Mouse (Mus musculus) stomach, embryonic 15.5 days (tissue): ENCODE data around the gene Cilp2. TPM values are rescaled to one million over a fixed set of nuclear protein-coding genes. Genes with fewer than 3 reads are reported as not detected.

Source experiments
- ATAC-seq: fragments of 200-750 bp; cut with Nextera tagmentation; 2 replicates; pipeline ENCODE4 v1.8.0; 2017; ENCODE audit warnings: low read depth, moderate number of reproducible peaks, moderate TSS enrichment; ENCODE audit not compliant: insufficient read depth, low FRiP score
- H3K27ac ChIP-seq: fragments of 300-500 bp; sonication (generic); 2 replicates; pipeline ENCODE4 v1.5.1; 2015; ENCODE audit warnings: mild to moderate bottlenecking, inconsistent platforms
- H3K27me3 ChIP-seq: fragments of 300-500 bp; sonication (generic); replicated peaks from 2 replicates; pipeline ENCODE4 v1.6.1; 2015; ENCODE audit warnings: inconsistent platforms
- H3K36me3 ChIP-seq: fragments of 300-500 bp; sonication (generic); 2 replicates; pipeline ENCODE4 v1.6.1; 2015; ENCODE audit warnings: inconsistent platforms
- H3K4me1 ChIP-seq: fragments of 300-500 bp; sonication (generic); 2 replicates; pipeline ENCODE4 v1.6.1; 2015; ENCODE audit warnings: inconsistent platforms
- H3K4me2 ChIP-seq: fragments of 300-500 bp; sonication (generic); 2 replicates; pipeline ENCODE4 v1.6.1; 2015; ENCODE audit warnings: mild to moderate bottlenecking, inconsistent platforms
- H3K4me3 ChIP-seq: fragments of 300-500 bp; sonication (generic); replicated peaks from 2 replicates; pipeline ENCODE4 v1.5.1; 2015; ENCODE audit warnings: inconsistent platforms
- H3K9ac ChIP-seq: fragments of 300-500 bp; sonication (generic); 2 replicates; pipeline ENCODE4 v1.6.1; 2015; ENCODE audit warnings: inconsistent platforms
- H3K9me3 ChIP-seq: fragments of 300-500 bp; sonication (generic); 2 replicates; pipeline ENCODE4 v1.6.1; 2016; ENCODE audit warnings: inconsistent platforms
- WGBS: fragments of 180-500 bp; shearing (Covaris S2); methylation state at CpG from one replicate; pipeline ENCODE4 v1.1.7; 2015; 5-methylcytosine and 5-hydroxymethylcytosine counted together
- polyA plus RNA-seq: library from polyadenylated mRNA; unstranded; fragments of >200 nt; fragmentation: Nextera tagmentation; extraction: Ambion mirVana; gene quantifications from 2 replicates; pipeline ENCODE4 v1.2.1, GENCODE M21; 2015

The Cilp2 gene
- polyA plus RNA-seq, 1 experiment from 2014 or later = 0.83 TPM

- no peak overlapping the region for H3K4me3 ChIP-seq
- H3K27me3 ChIP-seq = no peaks in the 10 kb centered on the region
- ATAC-seq = no peak
- no peak overlapping the region for H3K27ac ChIP-seq
- peaks cover 60% of the 10 kb centered on the region for H3K36me3 ChIP-seq
- H3K4me1 ChIP-seq = no peaks in the 10 kb centered on the region; the same call in 1 of the 2 replicates
- 46% methylated on average over 5 of the region's 5 CpGs for WGBS
- H3K9ac ChIP-seq = no peak overlapping the region
- H3K4me2 ChIP-seq = no peak overlapping the region
- no peaks in the 10 kb centered on the region for H3K9me3 ChIP-seq
Observed at GRCm38 (mm10) chr8:69915748-69916147, 28.3 kb upstream of the Cilp2 start.

GRCm38 (mm10) chr8:69914526-69914925 is 27.0 kb upstream of the Cilp2 start:
- WGBS = 88% methylated on average over 4 of the region's 4 CpGs
- H3K4me3 ChIP-seq = no peak overlapping the region
- no peak overlapping the region for H3K4me2 ChIP-seq
- H3K9ac ChIP-seq = no peak overlapping the region
- no peaks in the 10 kb centered on the region for H3K4me1 ChIP-seq
- no peak for ATAC-seq
- H3K27ac ChIP-seq = no peak overlapping the region
- H3K9me3 ChIP-seq = no peaks in the 10 kb centered on the region
- no peaks in the 10 kb centered on the region for H3K27me3 ChIP-seq
- H3K36me3 ChIP-seq = peaks cover 67% of the 10 kb centered on the region

GRCm38 (mm10) chr8:69912478-69913074 is 25.1 kb upstream of the Cilp2 start:
- H3K36me3 ChIP-seq = peaks cover 68% of the 10 kb centered on the region
- WGBS = 90% methylated on average over 12 of the region's 12 CpGs
- no peak for ATAC-seq
- H3K4me1 ChIP-seq = no peaks in the 10 kb centered on the region
- H3K9me3 ChIP-seq = no peaks in the 10 kb centered on the region
- no peak overlapping the region for H3K4me2 ChIP-seq
- H3K9ac ChIP-seq = no peak overlapping the region
- H3K27me3 ChIP-seq = no peaks in the 10 kb centered on the region
- H3K27ac ChIP-seq = no peak overlapping the region
- H3K4me3 ChIP-seq = no peak overlapping the region

GRCm38 (mm10) chr8:69911917-69912316 is 24.4 kb upstream of the Cilp2 start:
- WGBS = 92% methylated on average over 13 of the region's 13 CpGs
- no peak overlapping the region for H3K27ac ChIP-seq

GRCm38 (mm10) chr8:69907106-69907505 is 19.6 kb upstream of the Cilp2 start:
- no peaks in the 10 kb centered on the region for H3K27me3 ChIP-seq
- H3K4me1 ChIP-seq = peaks cover 5% of the 10 kb centered on the region; the same call in 1 of the 2 replicates
- no peak overlapping the region for H3K9ac ChIP-seq
- no peaks in the 10 kb centered on the region for H3K9me3 ChIP-seq
- WGBS = 82% methylated on average over 2 of the region's 2 CpGs
- peaks cover 30% of the 10 kb centered on the region for H3K36me3 ChIP-seq
- ATAC-seq = no peak
- H3K27ac ChIP-seq = no peak overlapping the region
- H3K4me3 ChIP-seq = no peak overlapping the region
- no peak overlapping the region for H3K4me2 ChIP-seq

More at GRCm38 (mm10) chr8:69911917-69912316, 24.4 kb upstream of the Cilp2 start:
- no peaks in the 10 kb centered on the region for H3K27me3 ChIP-seq
- no peaks in the 10 kb centered on the region for H3K9me3 ChIP-seq
- no peaks in the 10 kb centered on the region for H3K4me1 ChIP-seq
- no peak overlapping the region for H3K9ac ChIP-seq
- H3K36me3 ChIP-seq = peaks cover 64% of the 10 kb centered on the region
- ATAC-seq = no peak
- no peak overlapping the region for H3K4me3 ChIP-seq
- H3K4me2 ChIP-seq = no peak overlapping the region

GRCm38 (mm10) chr8:69906260-69906659 is 18.8 kb upstream of the Cilp2 start:
- 90% methylated on average over 2 of the region's 2 CpGs for WGBS
- Histone ChIP-seq H3K4me3 (no peak overlapping the region), H3K27me3 (no peaks in the 10 kb centered on the region), H3K27ac (no peak overlapping the region; the same call in 1 of the 2 replicates), H3K36me3 (peaks cover 23% of the 10 kb centered on the region), H3K9me3 (no peaks in the 10 kb centered on the region), H3K4me1 (peaks cover 10% of the 10 kb centered on the region; the same call in 1 of the 2 replicates), H3K9ac (no peak overlapping the region), H3K4me2 (no peak overlapping the region)
- ATAC-seq = no peak

GRCm38 (mm10) chr8:69904096-69904495 is 16.6 kb upstream of the Cilp2 start:
- 0 out of 2 replicates have a peak, but pooled peaks cover 8% of the 10 kb centered on the region for H3K36me3 ChIP-seq
- peaks cover 22% of the 10 kb centered on the region for H3K4me1 ChIP-seq
- H3K4me2 ChIP-seq = no peak overlapping the region
- H3K9ac ChIP-seq = no peak overlapping the region
- H3K27ac ChIP-seq = no peak overlapping the region
- H3K9me3 ChIP-seq = no peaks in the 10 kb centered on the region
- no peak overlapping the region for H3K4me3 ChIP-seq
- WGBS = 74% methylated on average over 8 of the region's 8 CpGs
- no peaks in the 10 kb centered on the region for H3K27me3 ChIP-seq
- no peak for ATAC-seq

- 0 out of 2 replicates have a peak, but pooled peaks cover 8% of the 10 kb centered on the region for H3K36me3 ChIP-seq
- peak; percentile 89 for ATAC-seq
- H3K4me2 ChIP-seq = peak overlapping the region; percentile 96
- 0% methylated on average over 45 of the region's 45 CpGs for WGBS
- H3K9me3 ChIP-seq = no peaks in the 10 kb centered on the region
- no peaks in the 10 kb centered on the region for H3K27me3 ChIP-seq
- H3K4me1 ChIP-seq = peaks cover 22% of the 10 kb centered on the region
- H3K9ac ChIP-seq = peak overlapping the region; percentile 62
- peak overlapping the region; percentile 80 for H3K4me3 ChIP-seq
- peak overlapping the region; percentile 96 for H3K27ac ChIP-seq
Observed at GRCm38 (mm10) chr8:69903063-69903542, 15.6 kb upstream of the Cilp2 start.

GRCm38 (mm10) chr8:69902163-69903062 is 14.9 kb upstream of the Cilp2 start, which contains the start of the genes Tssk6, Ndufa13 and Yjefn3:
Tssk6 (plus strand) TSS chr8:69902184.
Ndufa13 (minus strand) TSS chr8:69902558.
Yjefn3 (minus strand) TSS chr8:69902712.
- H3K36me3 ChIP-seq = 0 out of 2 replicates have a peak, but pooled peaks cover under 1% of the 10 kb centered on the region
- whole genome bisulfite sequencing = 2% methylated on average over 89 of the region's 89 CpGs
- H3K4me2 ChIP-seq = peak within 1 kb of the TSS; percentile 96
- no peaks in the 10 kb centered on the region for H3K9me3 ChIP-seq
- peak within 1 kb of the TSS; percentile 96 for H3K27ac ChIP-seq
- peak; percentile 28 for ATAC-seq
- no peaks in the 10 kb centered on the region for H3K27me3 ChIP-seq
- peak within 1 kb of the TSS; percentile 62 for H3K9ac ChIP-seq
- peak within 1 kb of the TSS; percentile 80 for H3K4me3 ChIP-seq
- peaks cover 22% of the 10 kb centered on the region for H3K4me1 ChIP-seq

- peak; percentile 67 for ATAC-seq
- Histone ChIP-seq H3K36me3 (no peaks in the 10 kb centered on the region), H3K4me1 (peaks cover 22% of the 10 kb centered on the region), H3K4me3 (peak overlapping the region; percentile 80), H3K9ac (peak overlapping the region; percentile 62), H3K9me3 (no peaks in the 10 kb centered on the region), H3K27me3 (no peaks in the 10 kb centered on the region), H3K27ac (peak overlapping the region; percentile 96), H3K4me2 (peak overlapping the region; percentile 96)
- under 1% methylated on average over 40 of the region's 41 CpGs for WGBS
Observed at GRCm38 (mm10) chr8:69901484-69902162, 14.1 kb upstream of the Cilp2 start.

- H3K4me3 ChIP-seq = peak overlapping the region; percentile 80
- 12% methylated on average over 12 of the region's 12 CpGs for WGBS
- no peaks in the 10 kb centered on the region for H3K36me3 ChIP-seq
- H3K9me3 ChIP-seq = no peaks in the 10 kb centered on the region
- peak overlapping the region; percentile 89 for H3K27ac ChIP-seq
- peak overlapping the region; percentile 57 for H3K9ac ChIP-seq
- peak overlapping the region; percentile 96 for H3K4me2 ChIP-seq
- H3K4me1 ChIP-seq = peaks cover 22% of the 10 kb centered on the region
- ATAC-seq = no peak; the same call in 1 of the 2 replicates
- no peaks in the 10 kb centered on the region for H3K27me3 ChIP-seq
Observed at GRCm38 (mm10) chr8:69900895-69901451, 13.5 kb upstream of the Cilp2 start.
